Mouse (Mus musculus): Measurements from ENCODE around the gene Aars2. TPM values are rescaled to one million over a fixed set of nuclear protein-coding genes. Genes with fewer than 3 reads are reported as not detected.

The Aars2 gene
- total RNA-seq, 2 experiments from 2014 or later: 16.8 to 17.4 TPM

DNA sequence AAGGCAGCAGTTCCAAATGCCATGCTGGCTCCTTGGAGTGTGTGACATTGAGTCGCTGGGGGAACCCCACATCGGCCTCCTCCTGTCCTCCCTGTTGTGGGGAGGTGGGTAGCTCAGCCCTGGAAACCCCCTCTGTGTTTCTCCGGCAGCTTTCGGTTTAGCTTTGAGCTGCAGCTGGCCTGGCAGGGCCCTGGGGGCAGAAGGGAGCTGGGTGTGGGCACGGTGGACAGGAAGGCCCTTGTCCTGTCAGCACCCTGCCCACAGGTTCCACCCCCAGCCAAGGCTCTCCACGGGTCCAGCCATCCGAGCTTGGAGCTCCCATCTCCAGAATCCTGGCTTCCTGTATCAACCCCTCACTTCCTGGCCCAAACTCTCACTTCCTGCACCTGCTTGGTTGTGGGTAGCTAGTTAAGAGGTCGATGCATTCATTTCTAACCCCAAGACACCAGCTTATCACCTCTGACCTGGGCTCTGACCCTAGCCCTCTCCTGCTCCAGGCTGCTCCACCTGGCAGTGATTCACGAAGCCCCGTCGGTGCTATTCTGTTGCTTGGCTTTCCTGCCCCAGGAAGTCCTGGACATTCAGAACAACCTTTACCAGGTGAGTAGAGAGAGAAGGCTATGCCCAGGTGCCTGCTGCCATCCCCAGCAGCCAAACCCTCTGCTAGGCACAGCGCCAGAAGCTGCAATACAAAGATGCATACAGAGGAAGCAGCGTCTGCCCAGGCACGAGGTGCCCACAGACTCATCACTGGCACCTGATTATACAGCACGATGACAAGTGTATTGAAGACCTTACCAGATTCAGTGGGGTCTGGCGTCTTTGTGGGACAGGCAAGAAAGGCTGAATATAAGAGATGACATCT, 51.6 kb downstream of the Aars2 start:
- no peak for DNase-seq

DNA sequence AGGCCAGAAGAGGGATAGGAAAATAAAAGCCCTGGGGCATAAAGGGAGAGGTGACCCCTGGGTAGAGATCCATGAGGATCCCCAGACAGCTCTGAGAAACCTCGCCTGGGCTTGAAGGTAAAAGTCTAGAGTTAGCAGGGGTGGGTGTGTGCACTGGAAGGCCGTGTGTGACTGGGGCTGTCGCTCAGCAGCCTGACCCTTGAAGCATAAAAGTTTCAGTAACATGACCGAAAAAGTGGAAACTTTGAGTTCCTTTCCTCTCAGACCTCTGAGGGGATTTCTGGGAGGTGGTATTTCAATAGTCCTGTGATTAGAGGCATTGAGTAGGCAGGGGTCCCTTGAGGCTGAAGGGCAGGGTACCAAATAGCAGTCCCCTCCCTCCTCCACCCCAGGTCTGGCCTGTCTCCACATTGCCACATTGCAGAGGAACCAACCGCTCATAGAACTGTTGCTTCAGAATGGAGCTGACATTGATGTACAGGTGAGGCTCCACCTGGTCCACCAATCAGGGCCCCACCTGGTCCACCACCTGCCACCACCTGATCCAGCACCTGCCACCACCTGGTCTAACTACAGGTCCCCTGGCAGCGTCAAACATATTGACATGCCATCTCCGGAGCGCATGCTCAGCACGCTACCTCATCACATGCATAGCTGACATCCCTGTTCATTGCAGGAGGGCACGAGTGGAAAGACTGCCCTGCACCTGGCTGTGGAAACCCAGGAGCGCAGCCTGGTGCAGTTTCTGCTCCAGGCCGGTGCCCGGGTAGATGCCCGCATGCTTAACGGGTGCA, 53.3 kb downstream of the Aars2 start:
- DNase-seq: no peak

DNA sequence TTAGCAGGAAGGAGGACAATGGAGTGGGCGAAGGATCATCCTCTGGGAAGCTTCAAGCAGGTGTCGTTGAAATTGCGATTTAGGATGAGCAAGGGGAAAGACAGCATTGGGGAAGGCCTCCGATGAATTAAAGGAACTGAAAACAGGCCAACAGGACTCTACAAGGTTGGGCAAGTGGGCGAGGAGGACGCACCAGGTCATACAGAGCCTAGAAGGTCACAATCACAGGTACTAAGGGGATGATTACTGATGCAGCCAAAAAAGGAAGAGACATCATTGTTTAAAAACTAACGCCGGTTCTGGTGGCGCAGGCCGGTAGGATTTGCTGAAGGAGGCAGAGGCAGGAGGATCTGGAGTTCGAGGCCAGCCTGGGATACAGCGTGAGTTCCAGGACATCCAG, 56.6 kb downstream of the Aars2 start:
- no peak for DNase-seq

- peak; percentile 97 to 98 for DNase-seq
Observed at GRCm38 (mm10) chr17:45563655-45564530, 57.3 kb downstream of the Aars2 start, which contains the start of gene Slc35b2. Slc35b2 (plus strand) TSS chr17:45563874.

GRCm38 (mm10) chr17:45564531-45565084, 58.0 kb downstream of the Aars2 start:
- DNase-seq: no peak

DNA sequence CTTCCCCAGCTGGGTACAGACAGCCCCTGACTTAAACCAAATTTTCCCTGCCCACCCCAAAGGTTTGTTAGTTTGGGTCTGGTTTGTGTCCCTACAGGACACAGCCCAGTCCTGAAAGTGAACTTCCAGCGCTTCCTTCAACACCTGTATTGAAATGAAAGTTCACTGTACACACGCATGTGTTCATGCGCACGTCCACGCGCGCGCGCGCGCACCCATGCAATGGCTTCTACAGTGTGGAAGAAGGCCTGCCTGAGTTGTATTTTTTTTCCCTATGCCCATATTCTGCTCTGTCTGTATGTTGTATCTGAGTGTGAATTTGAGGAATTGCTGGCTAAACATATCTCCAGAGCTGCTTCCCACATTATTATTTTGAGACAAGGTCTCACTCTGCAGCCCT, 58.5 kb downstream of the Aars2 start:
- DNase-seq: no peak

GRCm38 (mm10) chr17:45566031-45566359, 59.4 kb downstream of the Aars2 start:
- no peak for DNase-seq

DNA sequence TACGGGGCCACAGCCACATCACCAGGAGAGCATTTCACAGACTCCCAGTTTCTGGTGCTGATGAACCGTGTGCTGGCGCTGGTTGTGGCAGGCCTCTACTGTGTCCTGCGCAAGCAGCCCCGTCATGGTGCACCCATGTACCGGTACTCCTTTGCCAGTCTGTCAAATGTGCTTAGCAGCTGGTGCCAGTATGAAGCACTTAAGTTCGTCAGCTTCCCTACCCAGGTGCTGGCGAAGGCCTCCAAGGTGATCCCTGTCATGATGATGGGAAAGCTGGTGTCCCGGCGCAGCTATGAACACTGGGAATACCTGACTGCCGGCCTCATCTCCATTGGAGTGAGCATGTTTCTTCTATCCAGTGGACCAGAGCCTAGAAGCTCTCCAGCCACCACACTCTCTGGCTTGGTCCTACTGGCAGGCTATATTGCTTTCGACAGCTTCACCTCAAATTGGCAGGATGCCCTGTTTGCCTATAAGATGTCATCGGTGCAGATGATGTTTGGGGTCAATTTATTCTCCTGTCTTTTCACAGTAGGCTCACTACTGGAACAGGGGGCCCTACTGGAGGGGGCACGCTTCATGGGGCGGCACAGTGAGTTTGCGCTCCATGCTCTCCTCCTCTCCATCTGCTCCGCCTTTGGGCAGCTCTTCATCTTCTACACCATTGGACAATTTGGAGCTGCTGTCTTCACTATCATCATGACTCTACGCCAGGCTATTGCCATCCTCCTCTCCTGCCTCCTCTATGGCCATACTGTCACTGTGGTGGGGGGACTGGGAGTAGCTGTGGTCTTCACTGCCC, 59.9 kb downstream of the Aars2 start:
- DNase-seq: no peak

DNA sequence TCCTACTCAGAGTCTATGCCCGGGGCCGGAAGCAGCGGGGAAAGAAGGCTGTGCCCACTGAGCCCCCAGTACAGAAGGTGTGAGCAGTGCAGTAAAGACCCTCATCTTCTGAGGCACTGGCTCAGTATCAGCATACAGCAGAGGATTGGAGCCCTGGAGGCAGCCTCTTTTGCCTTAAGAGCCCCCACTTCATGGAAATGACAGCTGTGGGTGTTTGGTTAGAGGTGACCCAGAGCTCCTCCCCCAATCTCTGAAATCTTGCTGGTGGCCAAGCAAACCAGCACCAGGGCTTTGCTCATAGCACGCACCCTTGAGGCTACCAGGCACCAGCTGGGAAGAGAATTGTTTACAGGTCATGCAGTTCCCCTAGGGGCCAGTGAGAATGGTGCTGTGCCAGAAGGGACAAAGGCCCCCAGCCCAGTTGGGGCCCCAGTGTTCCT, 60.5 kb downstream of the Aars2 start:
- no peak for DNase-seq

GRCm38 (mm10) chr17:45568990-45569389, 62.3 kb downstream of the Aars2 start:
- no peak for DNase-seq

GRCm38 (mm10) chr17:45569999-45570398, 63.4 kb downstream of the Aars2 start:
- DNase-seq: no peak

Other genes starting within 250 kb of the Aars2 start
- gene Cdc5l, start 73.1 kb upstream of the Aars2 start, total RNA-seq (2021): 10 to 100 TPM; 41.3 to 46.8 TPM
- not detected for gene Spats1, start 31.4 kb upstream of the Aars2 start, total RNA-seq (2021)
- not detected for gene Tcte1, start 16.6 kb downstream of the Aars2 start, total RNA-seq (2021)
- gene Tmem151b, start 42.8 kb downstream of the Aars2 start, total RNA-seq (2021): under 1 TPM; 0.13 to 0.23 TPM
- gene Nfkbie, start 48.9 kb downstream of the Aars2 start, total RNA-seq (2021): 1 to 10 TPM; 3.7 TPM
- gene Slc35b2, start 57.0 kb downstream of the Aars2 start, total RNA-seq (2021): 10 to 100 TPM; 43.4 to 75.9 TPM
- gene Hsp90ab1, start 66.4 kb downstream of the Aars2 start, total RNA-seq (2021): 1,000 to 10,000 TPM; 1,888 to 2,360 TPM
- gene Slc29a1, start 92.8 kb downstream of the Aars2 start, total RNA-seq (2021): 100 to 1,000 TPM; 132 to 137 TPM
- gene Mymx, start 95.3 kb downstream of the Aars2 start, total RNA-seq (2021): not detected
- not detected for gene Capn11, start 152.5 kb downstream of the Aars2 start, total RNA-seq (2021)
- gene Mrpl14, start 179.5 kb downstream of the Aars2 start, total RNA-seq (2021): 100 to 1,000 TPM; 115 to 118 TPM
- gene Tmem63b, start 180.1 kb downstream of the Aars2 start, total RNA-seq (2021): 10 to 100 TPM; 40.0 to 45.2 TPM
- not detected for gene 1600014C23Rik, start 227.0 kb downstream of the Aars2 start, total RNA-seq (2021)